Mouse (Mus musculus): ENCODE results near the gene Mcm9. TPM values are rescaled to one million over a fixed set of nuclear protein-coding genes. Genes with fewer than 3 reads are reported as not detected.

The Mcm9 gene
- polyA plus RNA-seq, 1 experiment from 2014 or later = 5.0 TPM

- Histone ChIP-seq H3K9ac (ENCODE audit: low read length) (peak overlapping the region; percentile 80), H3K4me3 (ENCODE audit: low read depth, low read length) (peak overlapping the region; percentile 55), H3K36me3 (ENCODE audit: control insufficient read depth, insufficient read depth, low read length) (no peaks in the 10 kb centered on the region), H3K4me2 (replicated peaks; ENCODE audit: low read depth) (peak overlapping the region; percentile 67), H3K27ac (replicated peaks) (peak overlapping the region; percentile 97), H3K4me1 (replicated peaks; ENCODE audit: control insufficient read depth, insufficient read depth) (peaks cover 5% of the 10 kb centered on the region; the same call in 1 of the 2 replicates), H3K27me3 (ENCODE audit: control insufficient read depth, insufficient read depth, low read length) (no peaks in the 10 kb centered on the region), H3K9me3 (ENCODE audit: control insufficient read depth, low read length) (no peaks in the 10 kb centered on the region)
- DNase-seq (ENCODE audit: low spot score) = no peak
- peak; percentile 83 for TF ChIP-seq EP300 (optimal IDR thresholded peaks at IDR 0.05)
- no peak for TF ChIP-seq CTCF (IDR thresholded peaks at IDR 0.05; ENCODE audit: low read depth)
- WGBS = 3% methylated on average over 25 of the region's 27 CpGs
- ATAC-seq (ENCODE audit: low FRiP score, low TSS enrichment) = no peak; the same call in none of the 2 replicates
Observed at GRCm38 (mm10) chr10:53595744-53596676, 34.2 kb downstream of the Mcm9 start.

GRCm38 (mm10) chr10:53585777-53586176 lies 44.5 kb downstream of the Mcm9 start:
- Histone ChIP-seq H3K4me1 (replicated peaks; ENCODE audit: control insufficient read depth, insufficient read depth) (0 out of 2 replicates have a peak, but pooled peaks cover 2% of the 10 kb centered on the region), H3K4me2 (replicated peaks; ENCODE audit: low read depth) (no peak overlapping the region), H3K9ac (ENCODE audit: low read length) (no peak overlapping the region), H3K4me3 (ENCODE audit: low read depth, low read length) (no peak overlapping the region), H3K27me3 (ENCODE audit: control insufficient read depth, insufficient read depth, low read length) (no peaks in the 10 kb centered on the region), H3K36me3 (ENCODE audit: control insufficient read depth, insufficient read depth, low read length) (no peaks in the 10 kb centered on the region; the same call in 1 of the 2 replicates), H3K9me3 (ENCODE audit: control insufficient read depth, low read length) (no peaks in the 10 kb centered on the region), H3K27ac (replicated peaks) (no peak overlapping the region)
- whole genome bisulfite sequencing = 84% methylated on average over 3 of the region's 3 CpGs
- TF ChIP-seq EP300 (optimal IDR thresholded peaks at IDR 0.05) (no peak), CTCF (IDR thresholded peaks at IDR 0.05; ENCODE audit: low read depth) (no peak)
- ATAC-seq (ENCODE audit: low FRiP score, low TSS enrichment) = no peak
- no peak for DNase-seq (ENCODE audit: low spot score)

DNA sequence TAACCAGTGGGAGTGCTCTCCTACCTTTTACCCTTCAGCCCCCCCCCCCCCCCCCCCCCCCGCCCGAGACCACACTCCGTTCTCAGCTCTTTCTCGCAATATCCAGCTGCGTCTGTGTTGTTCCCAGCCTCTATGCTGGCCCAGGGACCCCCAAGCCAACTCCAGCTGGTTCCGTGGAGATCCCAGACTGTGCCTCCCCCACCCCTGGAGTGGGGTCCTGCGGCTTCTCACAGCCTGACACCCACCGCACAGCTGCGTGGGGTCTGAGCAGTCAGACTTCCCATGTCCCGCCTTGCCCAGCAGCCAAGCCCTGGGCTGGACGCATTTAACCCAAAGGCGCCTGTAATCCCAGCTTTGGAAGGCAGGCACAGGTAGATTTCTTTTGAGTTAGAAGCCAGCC lies 49.2 kb downstream of the Mcm9 start:
- Histone ChIP-seq H3K27me3 (ENCODE audit: control insufficient read depth, insufficient read depth, low read length) (no peaks in the 10 kb centered on the region), H3K27ac (replicated peaks) (no peak overlapping the region), H3K4me3 (ENCODE audit: low read depth, low read length) (peak overlapping the region; percentile 43), H3K4me2 (replicated peaks; ENCODE audit: low read depth) (peak overlapping the region; percentile 79), H3K9me3 (ENCODE audit: control insufficient read depth, low read length) (no peaks in the 10 kb centered on the region), H3K9ac (ENCODE audit: low read length) (peak overlapping the region; percentile 39), H3K4me1 (replicated peaks; ENCODE audit: control insufficient read depth, insufficient read depth) (0 out of 2 replicates have a peak, but pooled peaks cover 2% of the 10 kb centered on the region), H3K36me3 (ENCODE audit: control insufficient read depth, insufficient read depth, low read length) (no peaks in the 10 kb centered on the region)
- ATAC-seq (ENCODE audit: low FRiP score, low TSS enrichment) = peak; percentile 56
- no peak for TF ChIP-seq EP300 (optimal IDR thresholded peaks at IDR 0.05)
- no peak for TF ChIP-seq CTCF (IDR thresholded peaks at IDR 0.05; ENCODE audit: low read depth)
- peak; percentile 16 for DNase-seq (ENCODE audit: low spot score)
- 24% methylated on average over 9 of the region's 12 CpGs for WGBS

GRCm38 (mm10) chr10:53580621-53581081 lies 49.6 kb downstream of the Mcm9 start:
- 10% methylated on average over 14 of the region's 14 CpGs for WGBS
- no peak overlapping the region for H3K27ac ChIP-seq (replicated peaks)
- no peaks in the 10 kb centered on the region for H3K9me3 ChIP-seq (ENCODE audit: control insufficient read depth, low read length)
- DNase-seq (ENCODE audit: low spot score) (peak; percentile 79), ATAC-seq (ENCODE audit: low FRiP score, low TSS enrichment) (peak; percentile 91)
- H3K9ac ChIP-seq (ENCODE audit: low read length) = peak overlapping the region; percentile 39
- no peak for TF ChIP-seq EP300 (optimal IDR thresholded peaks at IDR 0.05)
- no peak for TF ChIP-seq CTCF (IDR thresholded peaks at IDR 0.05; ENCODE audit: low read depth)
- no peaks in the 10 kb centered on the region for H3K36me3 ChIP-seq (ENCODE audit: control insufficient read depth, insufficient read depth, low read length)
- H3K4me2 ChIP-seq (replicated peaks; ENCODE audit: low read depth) = peak overlapping the region; percentile 79
- 0 out of 2 replicates have a peak, but pooled peaks cover 2% of the 10 kb centered on the region for H3K4me1 ChIP-seq (replicated peaks; ENCODE audit: control insufficient read depth, insufficient read depth)
- peak overlapping the region; percentile 43 for H3K4me3 ChIP-seq (ENCODE audit: low read depth, low read length)
- no peaks in the 10 kb centered on the region for H3K27me3 ChIP-seq (ENCODE audit: control insufficient read depth, insufficient read depth, low read length)

DNA sequence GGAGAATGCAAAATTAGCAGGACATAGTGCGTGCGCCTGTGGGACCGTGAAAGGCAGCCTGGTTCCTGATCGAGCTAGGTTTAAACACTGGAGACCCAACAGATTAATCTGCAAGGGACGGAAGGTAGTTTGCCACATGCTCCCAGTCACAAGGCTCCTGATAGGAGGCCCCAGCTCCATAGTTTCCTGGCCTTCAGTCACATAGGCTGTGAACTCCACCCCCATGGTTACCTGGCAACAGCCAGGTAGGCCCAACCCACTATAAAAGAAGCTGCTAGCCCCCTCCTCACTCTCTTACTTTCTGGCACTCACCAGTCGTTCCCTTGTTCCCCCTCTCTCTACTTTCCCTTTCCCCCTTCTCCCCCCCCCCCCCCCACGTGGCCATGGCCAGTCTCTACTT lies 50.1 kb downstream of the Mcm9 start:
- Histone ChIP-seq H3K27me3 (ENCODE audit: control insufficient read depth, insufficient read depth, low read length) (no peaks in the 10 kb centered on the region), H3K9me3 (ENCODE audit: control insufficient read depth, low read length) (no peaks in the 10 kb centered on the region), H3K36me3 (ENCODE audit: control insufficient read depth, insufficient read depth, low read length) (no peaks in the 10 kb centered on the region), H3K27ac (replicated peaks) (no peak overlapping the region), H3K9ac (ENCODE audit: low read length) (no peak overlapping the region; the same call in 1 of the 2 replicates), H3K4me3 (ENCODE audit: low read depth, low read length) (peak overlapping the region; percentile 43), H3K4me1 (replicated peaks; ENCODE audit: control insufficient read depth, insufficient read depth) (0 out of 2 replicates have a peak, but pooled peaks cover 2% of the 10 kb centered on the region), H3K4me2 (replicated peaks; ENCODE audit: low read depth) (peak overlapping the region; percentile 79)
- DNase-seq (ENCODE audit: low spot score) = peak; percentile 53
- WGBS = 35% methylated on average over 7 of the region's 7 CpGs
- no peak for TF ChIP-seq CTCF (IDR thresholded peaks at IDR 0.05; ENCODE audit: low read depth)
- TF ChIP-seq EP300 (optimal IDR thresholded peaks at IDR 0.05) = no peak
- ATAC-seq (ENCODE audit: low FRiP score, low TSS enrichment) = peak; percentile 84

DNA sequence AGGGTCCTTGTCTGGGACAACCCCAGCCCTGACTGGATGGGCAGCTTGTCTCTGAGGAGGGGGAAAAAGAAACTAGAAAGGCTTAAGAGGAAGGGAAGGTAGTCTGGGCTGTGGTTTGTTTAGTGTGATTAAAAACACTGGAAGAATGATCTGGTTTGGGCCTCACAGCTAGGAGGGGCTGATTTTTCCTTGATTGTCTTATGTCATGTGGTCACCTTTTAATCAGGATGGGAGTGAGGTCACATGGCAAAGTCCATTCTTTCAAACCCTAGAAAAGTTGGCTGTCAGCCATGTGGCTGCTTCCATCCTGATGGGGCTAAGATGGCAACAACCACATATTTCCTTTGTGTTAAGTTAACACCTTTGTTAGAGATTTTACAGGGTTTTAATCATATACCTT lies 61.7 kb downstream of the Mcm9 start:
- Histone ChIP-seq H3K9me3 (ENCODE audit: control insufficient read depth, low read length) (no peaks in the 10 kb centered on the region), H3K4me1 (replicated peaks; ENCODE audit: control insufficient read depth, insufficient read depth) (no peaks in the 10 kb centered on the region), H3K9ac (ENCODE audit: low read length) (no peak overlapping the region), H3K27ac (replicated peaks) (no peak overlapping the region), H3K36me3 (ENCODE audit: control insufficient read depth, insufficient read depth, low read length) (no peaks in the 10 kb centered on the region), H3K4me2 (replicated peaks; ENCODE audit: low read depth) (no peak overlapping the region), H3K27me3 (ENCODE audit: control insufficient read depth, insufficient read depth, low read length) (no peaks in the 10 kb centered on the region), H3K4me3 (ENCODE audit: low read depth, low read length) (no peak overlapping the region)
- no peak for DNase-seq (ENCODE audit: low spot score)
- no peak for TF ChIP-seq CTCF (IDR thresholded peaks at IDR 0.05; ENCODE audit: low read depth)
- no peak for TF ChIP-seq EP300 (optimal IDR thresholded peaks at IDR 0.05)
- peak; percentile 53; the same call in 1 of the 2 replicates for ATAC-seq (ENCODE audit: low FRiP score, low TSS enrichment)

Measured in stomach, postnatal 0 days (tissue).